Comparison of ENCODE assay signal across 9 mouse cellular contexts in the genomic region with DNA sequence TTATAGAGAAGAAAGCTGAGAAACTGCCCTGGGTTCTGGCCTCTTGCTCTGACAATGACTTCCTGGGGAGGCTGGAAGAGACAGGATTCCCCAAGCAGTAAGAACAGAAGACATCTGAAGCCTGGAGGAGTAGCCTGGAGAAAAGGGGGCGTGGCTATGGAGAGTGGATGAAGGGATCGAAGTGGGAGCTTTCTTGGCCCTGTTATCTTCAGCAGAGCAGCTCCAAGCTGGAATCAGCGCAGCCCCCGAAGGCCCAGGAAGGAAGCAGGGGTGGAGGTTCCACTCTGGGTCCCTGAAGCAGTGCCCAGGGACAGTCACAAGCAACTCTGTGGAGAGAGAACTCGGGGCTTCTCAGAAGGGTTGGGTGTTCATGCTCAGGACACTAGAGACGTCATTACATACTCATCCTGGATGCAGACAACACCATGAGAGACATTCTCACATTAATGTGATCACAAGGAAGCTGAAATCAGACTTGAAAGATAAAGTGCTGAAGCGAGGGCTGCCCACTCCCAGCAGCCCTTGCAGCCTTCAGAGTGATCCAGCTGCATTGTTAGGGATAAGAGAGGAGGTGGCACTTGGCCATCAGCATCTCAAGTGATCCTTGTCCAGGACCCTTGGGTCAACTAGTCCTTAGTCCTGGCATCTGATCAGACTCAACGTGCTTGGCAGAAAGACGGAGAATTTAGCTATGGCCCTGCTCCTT.
DNase-seq lines count a peak whose midpoint lies in the region; ATAC-seq lines count a peak whose summit lies in the region.
"Had no signal": no experiment of that assay in that cellular context is flagged by ENCODE, and none has a peak within 500 bp of the region (broad histone marks: within the 10 kb centered on the region; RNA-seq: fewer than 3 reads in every experiment).

No protein-coding gene starts in this region.

- no peak overlapping the region for H3K27ac ChIP-seq in hindbrain, embryonic 11.5 days (ENCODE audit: low read depth, low read length)
- no peak overlapping the region for H3K27ac ChIP-seq in hindbrain, embryonic 12.5 days
- H3K27ac ChIP-seq: liver, embryonic 14.5 days had no signal

- DNase-seq in hindbrain, embryonic 11.5 days (ENCODE audit: low spot score): peak; percentile 34
- peak; percentile 61 for DNase-seq in embryo, embryonic 11 days
- DNase-seq in heart, postnatal 4 days: peak; percentile 35
- peak; percentile 30 for DNase-seq in mesoderm, embryonic 11.5 days (ENCODE audit: low read depth, low spot score)
- DNase-seq in layer of hippocampus, postnatal 14 days (ENCODE audit: low spot score in 2 of 2): no peak
- no peak for DNase-seq in layer of hippocampus, postnatal 25 days (ENCODE audit: extremely low spot score in 1 of 2, low spot score in 1 of 2)
- DNase-seq in right cerebral cortex, adult 18-20 months: no peak

- 55% methylated on average over 9 of the region's 9 CpGs for WGBS in hindbrain, embryonic 11.5 days
- WGBS in hindbrain, embryonic 12.5 days: 46% methylated on average over 9 of the region's 9 CpGs

- no peak overlapping the region for H3K4me2 ChIP-seq in hindbrain, embryonic 11.5 days (replicated peaks; ENCODE audit: low read depth, low read length)
- H3K4me2 ChIP-seq in hindbrain, embryonic 12.5 days (replicated peaks): no peak overlapping the region

- H3K36me3 ChIP-seq in hindbrain, embryonic 11.5 days (ENCODE audit: control insufficient read depth, insufficient read depth, low read length): no peaks in the 10 kb centered on the region
- no peaks in the 10 kb centered on the region for H3K36me3 ChIP-seq in hindbrain, embryonic 12.5 days

- H3K9me3 ChIP-seq in hindbrain, embryonic 11.5 days (ENCODE audit: control insufficient read depth, low read length): no peaks in the 10 kb centered on the region
- H3K9me3 ChIP-seq in hindbrain, embryonic 12.5 days (replicated peaks): no peaks in the 10 kb centered on the region

- H3K4me3 ChIP-seq in hindbrain, embryonic 11.5 days (ENCODE audit: low read depth, low read length): no peak overlapping the region
- H3K4me3 ChIP-seq in hindbrain, embryonic 12.5 days: no peak overlapping the region

- ATAC-seq in hindbrain, embryonic 11.5 days (ENCODE audit: low FRiP score): no peak
- no peak for ATAC-seq in hindbrain, embryonic 12.5 days (ENCODE audit: low FRiP score)

- H3K27me3 ChIP-seq in hindbrain, embryonic 11.5 days (ENCODE audit: control insufficient read depth, insufficient read depth, low read length): no peaks in the 10 kb centered on the region
- no peaks in the 10 kb centered on the region for H3K27me3 ChIP-seq in hindbrain, embryonic 12.5 days

- no peak overlapping the region for H3K9ac ChIP-seq in hindbrain, embryonic 11.5 days (ENCODE audit: low read depth, low read length)
- H3K9ac ChIP-seq in hindbrain, embryonic 12.5 days: no peak overlapping the region
- H3K9ac ChIP-seq: liver, embryonic 14.5 days had no signal

- 0 out of 2 replicates have a peak, but pooled peaks cover 3% of the 10 kb centered on the region for H3K4me1 ChIP-seq in hindbrain, embryonic 11.5 days (replicated peaks; ENCODE audit: control insufficient read depth, insufficient read depth, low read length)
- H3K4me1 ChIP-seq in hindbrain, embryonic 12.5 days: peaks cover 8% of the 10 kb centered on the region; the same call in 1 of the 2 replicates

Comparison
In these comparisons a context has a peak if more than half of its experiments do, and no peak if none do; other contexts are left out.
1. DNase-seq: peak in hindbrain, embryonic 11.5 days (single experiment), embryo, embryonic 11 days (single experiment), heart, postnatal 4 days (single experiment) and mesoderm, embryonic 11.5 days (single experiment); none in layer of hippocampus, postnatal 14 days (0 of 2), layer of hippocampus, postnatal 25 days (0 of 2) and right cerebral cortex, adult 18-20 months (single experiment).